Mouse (Mus musculus) spleen, adult 12 weeks (tissue): ENCODE results near the gene Adamtsl3.

Experiments
- DNase-seq: peaks from one replicate; pipeline ENCODE4 v3.0.0; 2022; ENCODE audit warnings: low spot score

Adamtsl3 gene

GRCm38 (mm10) chr7:82422561-82422960 is 87.1 kb downstream of the Adamtsl3 start:
- no peak for DNase-seq

GRCm38 (mm10) chr7:82423602-82424001 is 88.1 kb downstream of the Adamtsl3 start:
- no peak for DNase-seq

GRCm38 (mm10) chr7:82424281-82424680 is 88.8 kb downstream of the Adamtsl3 start:
- no peak for DNase-seq

- no peak for DNase-seq
These were observed 89.9 kb downstream of the Adamtsl3 start for GRCm38 (mm10) chr7:82425374-82425773.

- no peak for DNase-seq
These were observed 94.0 kb downstream of the Adamtsl3 start for GRCm38 (mm10) chr7:82429447-82429846.

GRCm38 (mm10) chr7:82431572-82431971 is 96.1 kb downstream of the Adamtsl3 start:
- no peak for DNase-seq

GRCm38 (mm10) chr7:82433226-82433625 is 97.7 kb downstream of the Adamtsl3 start:
- DNase-seq = no peak

GRCm38 (mm10) chr7:82458376-82458775 is 122.9 kb downstream of the Adamtsl3 start:
- no peak for DNase-seq

GRCm38 (mm10) chr7:82462921-82463523 is 127.5 kb downstream of the Adamtsl3 start:
- no peak for DNase-seq

GRCm38 (mm10) chr7:82464364-82464763 is 128.9 kb downstream of the Adamtsl3 start:
- no peak for DNase-seq

GRCm38 (mm10) chr7:82465437-82465836 is 129.9 kb downstream of the Adamtsl3 start:
- no peak for DNase-seq

- no peak for DNase-seq
These were observed 141.1 kb downstream of the Adamtsl3 start for GRCm38 (mm10) chr7:82476441-82477221.

- DNase-seq = no peak
These were observed 143.0 kb downstream of the Adamtsl3 start for GRCm38 (mm10) chr7:82478461-82478860.

- no peak for DNase-seq
These were observed 143.6 kb downstream of the Adamtsl3 start for GRCm38 (mm10) chr7:82478861-82479755.

- DNase-seq = no peak
These were observed 147.9 kb downstream of the Adamtsl3 start for GRCm38 (mm10) chr7:82483426-82483825.

GRCm38 (mm10) chr7:82484834-82485233 is 149.3 kb downstream of the Adamtsl3 start:
- DNase-seq = no peak

GRCm38 (mm10) chr7:82485344-82485954 is 150.0 kb downstream of the Adamtsl3 start:
- no peak for DNase-seq

GRCm38 (mm10) chr7:82491018-82491417 is 155.5 kb downstream of the Adamtsl3 start:
- DNase-seq = no peak

GRCm38 (mm10) chr7:82492881-82493280 is 157.4 kb downstream of the Adamtsl3 start:
- no peak for DNase-seq

- no peak for DNase-seq
These were observed 158.7 kb downstream of the Adamtsl3 start for GRCm38 (mm10) chr7:82494220-82494619.

- no peak for DNase-seq
These were observed 161.6 kb downstream of the Adamtsl3 start for GRCm38 (mm10) chr7:82497064-82497463.

GRCm38 (mm10) chr7:82501306-82501705 is 165.8 kb downstream of the Adamtsl3 start:
- DNase-seq = no peak
